Mouse (Mus musculus) liver, embryonic 11.5 days (tissue): ENCODE measurements around the gene Gm21974. TPM values are rescaled to one million over a fixed set of nuclear protein-coding genes. Genes with fewer than 3 reads are reported as not detected.
A peak's percentile ranks its signal among the peaks of the same experiment; 100 is the strongest.

Experiments
- ATAC-seq: fragments of 200-750 bp; cut with Nextera tagmentation; replicated peaks from 2 replicates; pipeline ENCODE4 v1.8.0; 2017; ENCODE audit warnings: moderate number of reproducible peaks, mild to moderate bottlenecking, moderate TSS enrichment, moderate library complexity; ENCODE audit not compliant: low FRiP score
- DNase-seq: peaks from one replicate; pipeline ENCODE4 v3.0.0-alpha.2; 2017; ENCODE audit warnings: low spot score
- H3K27ac ChIP-seq: fragments of 300-500 bp; sonication (generic); 2 replicates; pipeline ENCODE4 v1.5.1; 2014; ENCODE audit warnings: mild to moderate bottlenecking, low read depth, low read length, control low read depth
- H3K27me3 ChIP-seq: fragments of 300-500 bp; sonication (generic); replicated peaks from 2 replicates; pipeline ENCODE4 v1.6.1; 2014; ENCODE audit warnings: low read length, mixed read lengths; ENCODE audit not compliant: control insufficient read depth, insufficient read depth
- H3K36me3 ChIP-seq: fragments of 300-500 bp; sonication (generic); 2 replicates; pipeline ENCODE4 v1.6.1; 2014; ENCODE audit warnings: mild to moderate bottlenecking, low read length, moderate library complexity, mixed read lengths; ENCODE audit not compliant: control insufficient read depth, insufficient read depth
- H3K4me1 ChIP-seq: fragments of 300-500 bp; sonication (generic); replicated peaks from 2 replicates; pipeline ENCODE4 v1.6.1; 2014; ENCODE audit warnings: low read length, mixed read lengths; ENCODE audit not compliant: control insufficient read depth, insufficient read depth
- H3K4me2 ChIP-seq: fragments of 300-500 bp; sonication (generic); 2 replicates; pipeline ENCODE4 v1.6.1; 2014; ENCODE audit warnings: mild to moderate bottlenecking, control low read depth, moderate library complexity
- H3K4me3 ChIP-seq: fragments of 300-500 bp; sonication (generic); 2 replicates; pipeline ENCODE4 v1.5.1; 2014; ENCODE audit warnings: low read depth, low read length, control low read depth
- H3K9ac ChIP-seq: fragments of 300-500 bp; sonication (generic); 2 replicates; pipeline ENCODE4 v1.6.1; 2014; ENCODE audit warnings: low read depth, low read length, control low read depth
- H3K9me3 ChIP-seq: fragments of 300-500 bp; sonication (generic); 2 replicates; pipeline ENCODE4 v1.6.1; 2016; ENCODE audit warnings: low read length, inconsistent platforms, mixed read lengths; ENCODE audit not compliant: control insufficient read depth
- WGBS: fragments of 180-500 bp; shearing (Covaris S2); extraction: QIAGEN DNeasy Blood & Tissue Kit; methylation state at CpG from one replicate; pipeline ENCODE4 v1.1.7; 2014; 5-methylcytosine and 5-hydroxymethylcytosine counted together
- polyA plus RNA-seq: library from polyadenylated mRNA; unstranded; fragments of >200 nt; fragmentation: Nextera tagmentation; extraction: Ambion mirVana; gene quantifications from 2 replicates; pipeline ENCODE4 v1.2.1, GENCODE M21; 2014

Gm21974 gene
- polyA plus RNA-seq, 1 experiment from 2014 or later = 0.08 TPM

GRCm38 (mm10) chr7:127922451-127923275 lies 27.4 kb upstream of the Gm21974 start:
- ATAC-seq = no peak
- Histone ChIP-seq H3K4me2 (no peak overlapping the region), H3K9ac (no peak overlapping the region), H3K27ac (no peak overlapping the region), H3K9me3 (no peaks in the 10 kb centered on the region), H3K4me3 (no peak overlapping the region), H3K36me3 (peaks cover 11% of the 10 kb centered on the region; the same call in 1 of the 2 replicates), H3K27me3 (no peaks in the 10 kb centered on the region), H3K4me1 (peaks cover 10% of the 10 kb centered on the region; the same call in 1 of the 2 replicates)
- WGBS = 62% methylated on average over 6 of the region's 6 CpGs
- no peak for DNase-seq

- peaks cover 11% of the 10 kb centered on the region; the same call in 1 of the 2 replicates for H3K36me3 ChIP-seq
- DNase-seq (no peak), ATAC-seq (no peak)
- H3K9me3 ChIP-seq = no peaks in the 10 kb centered on the region
- H3K4me1 ChIP-seq = peaks cover 10% of the 10 kb centered on the region; the same call in 1 of the 2 replicates
- WGBS = 66% methylated on average over 8 of the region's 8 CpGs
- H3K27me3 ChIP-seq = no peaks in the 10 kb centered on the region
- H3K4me3 ChIP-seq = no peak overlapping the region
- no peak overlapping the region for H3K9ac ChIP-seq
- H3K27ac ChIP-seq = no peak overlapping the region
- no peak overlapping the region for H3K4me2 ChIP-seq
Measured at GRCm38 (mm10) chr7:127921516-127921915, 26.3 kb upstream of the Gm21974 start.

- Histone ChIP-seq H3K27me3 (no peaks in the 10 kb centered on the region), H3K36me3 (peaks cover 14% of the 10 kb centered on the region; the same call in 1 of the 2 replicates), H3K9ac (no peak overlapping the region), H3K9me3 (no peaks in the 10 kb centered on the region), H3K27ac (no peak overlapping the region), H3K4me2 (no peak overlapping the region), H3K4me1 (peaks cover 10% of the 10 kb centered on the region; the same call in 1 of the 2 replicates), H3K4me3 (no peak overlapping the region)
- DNase-seq (no peak), ATAC-seq (0 out of 2 replicates have a peak, but pooled peaks have one; percentile 19)
- WGBS = 72% methylated on average over 7 of the region's 7 CpGs
Measured at GRCm38 (mm10) chr7:127919290-127919689, 24.0 kb upstream of the Gm21974 start.

- no peak overlapping the region for H3K9ac ChIP-seq
- no peaks in the 10 kb centered on the region for H3K9me3 ChIP-seq
- no peak overlapping the region for H3K4me2 ChIP-seq
- H3K4me1 ChIP-seq = peaks cover 12% of the 10 kb centered on the region; the same call in 1 of the 2 replicates
- no peak overlapping the region for H3K27ac ChIP-seq
- no peak for ATAC-seq
- peaks cover 11% of the 10 kb centered on the region; the same call in 1 of the 2 replicates for H3K36me3 ChIP-seq
- no peak for DNase-seq
- H3K4me3 ChIP-seq = no peak overlapping the region
- 46% methylated on average over 3 of the region's 3 CpGs for WGBS
- no peaks in the 10 kb centered on the region for H3K27me3 ChIP-seq
Measured at GRCm38 (mm10) chr7:127918203-127918602, 22.9 kb upstream of the Gm21974 start.

- peaks cover 8% of the 10 kb centered on the region; the same call in 1 of the 2 replicates for H3K36me3 ChIP-seq
- no peak for DNase-seq
- peaks cover 9% of the 10 kb centered on the region for H3K4me1 ChIP-seq
- H3K9me3 ChIP-seq = no peaks in the 10 kb centered on the region
- no peak overlapping the region for H3K27ac ChIP-seq
- H3K27me3 ChIP-seq = no peaks in the 10 kb centered on the region
- 91% methylated on average over 12 of the region's 12 CpGs for WGBS
- no peak overlapping the region for H3K4me3 ChIP-seq
- H3K4me2 ChIP-seq = no peak overlapping the region
- H3K9ac ChIP-seq = no peak overlapping the region
- no peak for ATAC-seq
Measured at GRCm38 (mm10) chr7:127915293-127915692, 20.0 kb upstream of the Gm21974 start.

GRCm38 (mm10) chr7:127912938-127913337 lies 17.7 kb upstream of the Gm21974 start:
- no peak for DNase-seq
- Histone ChIP-seq H3K27me3 (no peaks in the 10 kb centered on the region), H3K9me3 (no peaks in the 10 kb centered on the region), H3K4me1 (peaks cover 9% of the 10 kb centered on the region), H3K36me3 (peaks cover 25% of the 10 kb centered on the region), H3K4me2 (peak overlapping the region; percentile 78), H3K27ac (peak overlapping the region; percentile 54; the same call in 1 of the 2 replicates), H3K9ac (peak overlapping the region; percentile 75), H3K4me3 (peak overlapping the region; percentile 78)
- WGBS = 11% methylated on average over 4 of the region's 4 CpGs
- no peak for ATAC-seq

GRCm38 (mm10) chr7:127912190-127912871 lies 17.1 kb upstream of the Gm21974 start, which contains the start of gene Kat8:
Kat8 (plus strand) TSS chr7:127912516.
- Histone ChIP-seq H3K4me2 (peak within 1 kb of the TSS; percentile 78), H3K27me3 (no peaks in the 10 kb centered on the region), H3K4me1 (peaks cover 9% of the 10 kb centered on the region), H3K4me3 (peak within 1 kb of the TSS; percentile 78), H3K9me3 (no peaks in the 10 kb centered on the region), H3K9ac (peak within 1 kb of the TSS; percentile 75), H3K27ac (peak within 1 kb of the TSS; percentile 54), H3K36me3 (peaks cover 31% of the 10 kb centered on the region)
- DNase-seq = peak; percentile 95
- WGBS = under 1% methylated on average over 40 of the region's 40 CpGs
- peak; percentile 96 for ATAC-seq

GRCm38 (mm10) chr7:127908656-127909055 lies 13.4 kb upstream of the Gm21974 start:
- DNase-seq (no peak), ATAC-seq (no peak)
- WGBS = 82% methylated on average over 4 of the region's 4 CpGs
- H3K36me3 ChIP-seq = peaks cover 44% of the 10 kb centered on the region
- H3K9me3 ChIP-seq = no peaks in the 10 kb centered on the region
- H3K27me3 ChIP-seq = no peaks in the 10 kb centered on the region
- H3K9ac ChIP-seq = no peak overlapping the region
- no peak overlapping the region for H3K4me2 ChIP-seq
- no peak overlapping the region for H3K27ac ChIP-seq
- H3K4me1 ChIP-seq = peaks cover 15% of the 10 kb centered on the region
- no peak overlapping the region for H3K4me3 ChIP-seq
